Mouse (Mus musculus) lung, postnatal 0 days (tissue): ENCODE results near the gene Col11a2.

ENCODE experiments used
- CTCF ChIP-seq: IDR thresholded peaks from 2 replicates; pipeline ENCODE4 v1.5.1; 2016; ENCODE audit warnings: antibody characterized with exemption, mild to moderate bottlenecking
- EP300 ChIP-seq: IDR thresholded peaks from 2 replicates; pipeline ENCODE4 v1.6.1; 2016; ENCODE audit warnings: antibody characterized with exemption, mild to moderate bottlenecking, control low read depth

DNA sequence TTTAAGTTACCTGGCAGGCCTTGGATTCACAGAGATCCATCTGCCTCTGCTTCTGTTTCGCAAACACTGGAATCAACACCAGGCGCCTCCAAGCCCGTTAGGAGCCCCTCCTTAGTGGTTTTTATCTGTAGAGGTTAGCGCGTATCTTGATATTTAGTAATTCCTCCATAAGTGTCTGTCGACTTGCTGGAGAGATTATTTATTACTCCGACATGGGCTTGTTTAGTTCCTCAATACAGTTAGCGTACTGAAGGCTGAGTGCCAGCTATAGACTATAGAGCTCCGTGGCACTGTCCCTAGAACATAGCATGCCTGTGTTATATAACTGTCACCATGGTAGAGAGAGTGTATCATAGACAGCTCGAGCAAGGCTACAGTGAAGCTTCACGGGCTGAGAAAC, 48.9 kb downstream of the Col11a2 start:
- TF ChIP-seq EP300 (no peak), CTCF (no peak)
